Mouse (Mus musculus): ENCODE measurements at regions not wholly inside any gene's neighbourhood (a gene's known extent, or its start where the extent isn't known, plus 50 kb on each side); places are given as distances from the start of the nearest gene placed in this dataset.

DNA sequence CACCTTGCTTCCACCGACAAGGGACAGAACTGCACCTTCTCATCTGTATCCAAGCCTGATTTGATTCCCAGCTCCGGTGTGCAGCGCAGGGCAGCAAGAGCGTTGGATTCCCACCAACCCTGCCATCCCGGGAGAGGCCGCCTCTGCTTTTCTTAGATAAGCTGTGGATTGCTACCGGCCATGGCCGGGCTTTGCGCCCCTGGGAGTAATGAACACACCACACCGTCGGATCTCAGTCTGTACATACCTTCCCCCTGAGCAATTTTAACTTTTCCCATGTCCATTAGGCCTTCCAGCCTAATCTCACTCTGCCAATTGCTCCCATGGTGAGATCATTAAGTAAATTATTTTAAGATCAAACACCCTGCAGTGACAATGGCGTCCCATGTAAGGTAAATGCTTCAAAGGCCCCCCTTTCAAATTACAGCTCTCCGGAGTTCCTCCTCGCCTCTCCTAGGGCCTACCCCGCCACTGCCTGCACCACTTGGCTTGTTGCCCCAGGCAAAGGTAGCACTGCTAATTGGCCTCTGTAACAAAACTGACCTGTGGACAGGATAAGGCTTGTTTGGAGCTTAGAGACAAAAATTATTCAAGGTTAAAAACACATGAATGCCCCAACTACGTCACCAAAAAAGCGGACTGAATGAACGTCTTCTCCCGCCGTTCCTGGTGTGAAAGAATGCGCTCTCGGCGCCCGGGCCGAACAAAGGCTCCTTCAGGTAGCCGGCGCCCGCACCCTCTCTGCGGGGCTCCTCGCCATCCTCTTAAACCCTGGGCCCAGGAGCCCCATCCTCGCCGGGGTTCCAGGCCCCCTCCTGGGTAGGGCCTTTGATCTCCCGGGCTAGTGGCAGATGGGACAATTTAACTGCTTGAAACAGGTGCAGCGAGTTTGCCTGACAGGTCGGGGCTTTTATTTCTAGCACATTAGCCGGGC, 228.5 kb upstream of the Sp4 start:
- peak; percentile 8 to 41 for DNase-seq

DNA sequence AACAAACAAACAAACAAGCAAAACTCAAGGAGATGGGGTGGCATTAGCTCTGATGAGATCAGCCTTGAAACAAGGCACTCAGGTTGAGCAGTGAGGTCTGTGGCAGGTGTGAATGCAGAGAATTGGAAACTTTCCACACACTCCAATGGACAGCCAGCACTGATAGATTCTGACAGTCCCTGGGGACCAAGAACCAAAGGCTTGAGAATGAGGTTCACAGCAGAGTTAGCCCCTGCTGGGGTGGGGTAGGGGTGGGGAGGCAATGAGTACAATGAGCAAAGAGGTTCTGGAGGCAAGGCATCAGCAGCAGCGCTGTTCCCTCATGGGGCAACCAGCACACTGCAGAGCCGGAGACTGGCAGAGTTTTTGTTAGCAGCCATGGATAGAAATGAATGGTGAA, 220.5 kb upstream of the Sp4 start:
- DNase-seq: no peak

DNA sequence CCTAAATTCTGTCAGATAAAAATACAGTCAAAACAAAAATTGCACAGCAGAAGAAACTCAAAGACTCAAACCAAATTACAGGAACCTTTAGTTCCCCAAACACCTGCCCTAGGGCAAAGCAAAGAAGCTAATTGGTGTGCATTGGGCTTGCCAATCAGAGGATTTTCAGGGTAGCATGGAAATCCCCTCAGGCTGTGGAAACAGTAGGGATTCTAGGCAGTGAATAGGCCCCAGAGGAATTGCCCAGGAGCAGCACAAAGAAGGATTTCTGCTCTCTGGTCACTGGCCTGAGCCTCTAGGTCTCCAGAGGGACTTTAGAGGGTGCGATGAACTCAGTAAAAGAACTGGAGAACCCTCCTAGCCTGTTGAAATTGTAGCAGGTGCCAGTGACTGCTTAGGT, 220.1 kb upstream of the Sp4 start:
- DNase-seq: no peak

DNA sequence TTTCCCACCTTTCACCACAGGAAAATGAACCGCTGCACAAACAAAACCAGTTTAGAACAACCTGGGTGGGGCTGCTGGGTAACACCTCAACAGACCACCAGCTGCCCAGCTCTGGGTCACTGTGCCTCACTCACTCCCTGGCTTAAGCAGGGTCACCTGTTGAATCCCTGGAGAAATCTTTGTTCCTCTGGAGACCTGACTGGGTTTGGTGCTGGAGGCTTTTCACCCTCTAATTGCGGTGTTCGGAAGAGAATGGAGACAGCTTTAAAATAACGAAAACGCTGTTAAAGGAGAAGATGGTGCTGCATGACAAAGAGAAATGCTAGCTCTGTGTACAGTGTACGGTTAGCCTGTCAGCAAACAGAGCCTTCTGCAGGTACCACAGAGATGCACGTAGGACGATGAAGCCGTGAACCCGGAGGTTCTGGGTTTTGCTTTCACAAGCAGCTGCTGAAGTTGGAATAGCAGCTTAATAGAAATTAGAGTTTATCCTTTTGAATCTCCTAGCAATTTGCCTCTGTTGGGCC, 218.6 kb upstream of the Sp4 start:
- DNase-seq: no peak

DNA sequence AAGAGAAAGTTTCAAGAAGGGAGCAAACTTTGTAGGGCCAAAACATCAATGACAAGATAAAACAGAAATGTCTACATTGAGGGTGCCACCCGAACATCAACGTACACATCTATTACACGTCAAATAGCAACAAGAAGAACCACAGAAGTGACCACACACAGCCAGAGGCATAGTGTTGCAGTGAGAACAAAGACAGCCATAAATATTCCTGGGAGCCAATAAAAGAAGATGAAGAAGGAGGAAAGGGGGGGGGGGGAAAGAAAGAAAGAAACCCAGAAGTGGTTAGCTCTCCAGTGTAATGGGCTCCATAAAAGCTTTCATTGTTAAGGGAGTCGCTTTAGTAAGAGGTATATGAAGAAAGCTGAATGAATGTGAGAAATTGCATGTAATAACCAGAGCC, 209.7 kb upstream of the Sp4 start:
- no peak for DNase-seq

DNA sequence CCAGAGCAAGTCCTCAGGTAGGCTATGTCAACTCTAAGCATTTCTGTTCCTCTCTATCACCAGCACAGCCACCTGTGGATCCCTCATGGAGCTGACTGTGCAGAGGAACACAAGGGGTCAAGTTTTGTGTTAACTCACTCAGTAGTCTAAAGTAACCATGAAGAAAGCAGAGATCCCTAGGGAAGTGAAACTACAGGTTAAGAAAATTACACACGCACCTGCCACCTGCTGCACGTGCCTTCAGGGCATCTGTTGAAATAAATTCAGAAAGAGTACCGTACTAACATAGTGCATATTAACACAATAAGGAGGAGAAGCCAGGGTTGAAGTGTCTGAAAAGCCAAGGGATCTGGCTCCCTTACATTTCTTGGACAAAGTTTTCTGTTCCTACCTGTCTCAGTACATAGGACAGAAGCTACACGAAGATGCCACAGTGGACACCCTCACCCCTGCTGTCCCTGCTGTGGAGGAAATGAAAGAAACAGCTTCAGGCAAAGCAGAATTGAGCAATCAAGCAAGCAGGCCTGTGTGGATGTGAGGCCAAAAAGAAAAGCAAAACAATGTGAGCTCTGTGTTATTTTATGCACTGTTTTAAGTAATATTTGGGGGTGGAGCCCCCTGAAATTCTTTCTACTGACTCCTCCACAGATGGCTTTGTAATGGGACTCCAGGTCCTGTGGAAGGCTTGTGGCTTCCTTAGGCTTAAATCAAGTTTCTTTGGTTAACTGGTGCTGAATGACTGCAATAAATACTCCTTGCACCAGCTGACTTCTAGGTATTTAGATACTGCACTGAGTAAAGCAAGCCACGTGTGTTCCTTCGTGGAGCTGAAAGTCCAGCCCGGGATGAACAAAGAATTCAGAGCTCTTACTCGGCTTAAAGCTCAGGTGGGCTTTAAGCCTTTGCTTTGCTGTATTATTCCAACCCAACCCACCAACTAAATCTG, 208.0 kb upstream of the Sp4 start:
- no peak for DNase-seq

DNA sequence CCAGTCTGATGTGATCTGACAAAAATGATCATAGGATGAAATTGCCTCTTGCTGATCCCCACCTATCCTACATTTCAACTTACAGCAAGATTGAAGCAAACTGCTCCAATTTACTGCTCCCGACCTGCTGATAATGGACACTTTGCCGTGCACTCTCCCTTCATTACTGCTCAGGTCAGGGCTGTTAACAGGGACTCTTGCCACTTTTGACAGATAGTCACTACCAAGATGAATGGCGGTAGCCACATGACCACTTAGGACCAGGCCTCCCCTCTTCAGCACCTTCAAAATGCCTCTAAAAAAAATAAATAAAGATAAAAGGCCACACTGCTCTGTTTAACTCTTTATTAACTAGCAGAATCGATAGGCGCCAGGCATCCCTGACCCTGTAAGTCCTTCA, 199.2 kb upstream of the Sp4 start:
- no peak for DNase-seq

DNA sequence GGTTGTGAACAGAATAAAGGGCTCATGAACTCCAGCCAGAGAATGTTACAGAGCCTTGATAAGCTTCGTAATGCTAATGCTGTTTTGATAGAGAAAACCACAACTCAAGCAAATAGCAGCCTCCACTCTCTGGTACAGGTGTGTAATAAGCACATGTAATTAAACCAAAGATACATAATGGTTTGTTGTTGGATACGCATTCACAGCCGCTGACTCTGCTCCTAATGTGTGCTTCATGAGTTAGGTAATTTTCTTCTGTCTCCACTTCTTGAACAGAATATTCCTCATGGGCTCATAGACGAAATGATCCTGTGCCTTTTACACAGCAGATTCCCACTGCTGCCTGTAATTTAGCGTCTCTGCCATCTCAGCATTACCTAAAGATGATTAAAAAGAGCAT, 186.8 kb upstream of the Sp4 start:
- no peak for DNase-seq

DNA sequence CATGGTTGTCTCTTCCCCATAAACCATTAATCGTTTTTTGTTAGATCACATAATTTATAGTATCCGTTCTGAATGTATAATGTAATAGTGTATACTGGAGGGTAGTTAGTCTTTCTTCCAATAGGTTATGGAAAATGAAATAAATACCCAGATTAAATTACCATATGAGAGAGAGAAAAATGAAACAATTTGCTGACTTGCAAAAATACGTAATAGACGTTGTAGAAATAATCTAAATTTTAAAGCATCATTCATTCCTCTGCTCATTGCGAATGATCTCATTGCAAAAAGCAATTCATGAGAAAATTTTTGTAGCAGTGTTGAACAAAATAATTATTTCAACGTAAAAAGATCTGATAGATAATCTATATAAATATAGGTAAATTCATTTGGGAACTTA, 185.2 kb upstream of the Sp4 start:
- DNase-seq: no peak

DNA sequence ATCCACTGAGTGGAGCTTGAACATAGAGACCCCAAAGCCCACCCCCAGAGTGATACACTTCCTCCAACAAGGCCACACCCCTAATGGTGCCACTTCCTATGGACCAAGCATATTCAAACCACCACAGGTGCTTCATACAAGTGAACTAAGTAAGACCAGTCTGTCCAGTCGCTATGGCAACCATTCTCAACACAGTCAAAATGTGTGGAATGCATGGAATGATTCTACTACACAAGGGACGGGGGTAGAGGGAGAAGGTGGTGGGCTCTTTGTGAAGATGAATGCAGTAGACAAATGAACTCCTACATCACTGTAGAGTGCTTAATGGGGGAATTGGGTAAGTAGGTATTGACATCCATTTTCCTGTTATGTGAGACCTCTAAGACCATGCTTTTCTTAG, 180.1 kb upstream of the Sp4 start:
- DNase-seq: no peak

DNA sequence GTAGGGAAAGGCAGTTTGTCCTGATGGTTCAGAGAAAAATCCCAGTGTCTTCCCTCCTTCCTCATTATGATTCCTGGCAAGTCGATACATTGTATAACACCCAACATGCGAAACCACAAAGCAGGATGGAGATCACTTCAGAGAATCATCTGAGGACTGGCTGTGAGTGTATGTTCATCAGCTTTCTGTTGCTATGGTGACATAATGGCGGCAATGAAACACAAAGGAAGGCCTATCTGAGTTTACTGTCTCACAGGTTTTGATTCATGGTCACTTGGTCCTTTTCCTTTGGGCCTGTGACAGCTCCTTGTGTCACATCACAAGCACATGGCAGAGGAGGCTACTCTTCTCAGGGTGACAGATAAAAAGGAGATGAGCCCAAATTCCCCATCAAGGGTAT, 173.5 kb upstream of the Sp4 start:
- no peak for DNase-seq

DNA sequence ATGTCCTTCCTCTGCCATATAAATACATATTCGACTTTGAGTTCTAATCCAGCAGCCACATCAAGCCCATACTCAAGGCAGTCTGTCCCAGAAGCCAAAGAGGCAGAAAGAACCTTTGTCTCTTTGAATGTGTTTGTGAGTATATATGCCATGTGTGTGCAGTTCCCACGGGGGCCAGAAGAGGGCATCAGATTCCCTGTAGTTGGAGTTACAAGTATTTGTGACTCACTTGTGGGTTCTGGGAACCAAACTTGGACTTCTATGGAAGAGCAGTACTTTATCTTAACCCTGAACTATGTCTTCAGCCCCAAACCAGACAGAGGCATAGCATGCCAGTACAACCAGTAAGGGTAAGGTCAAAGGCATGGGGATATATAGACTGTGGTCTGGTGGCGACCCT, 165.6 kb upstream of the Sp4 start:
- no peak for DNase-seq

DNA sequence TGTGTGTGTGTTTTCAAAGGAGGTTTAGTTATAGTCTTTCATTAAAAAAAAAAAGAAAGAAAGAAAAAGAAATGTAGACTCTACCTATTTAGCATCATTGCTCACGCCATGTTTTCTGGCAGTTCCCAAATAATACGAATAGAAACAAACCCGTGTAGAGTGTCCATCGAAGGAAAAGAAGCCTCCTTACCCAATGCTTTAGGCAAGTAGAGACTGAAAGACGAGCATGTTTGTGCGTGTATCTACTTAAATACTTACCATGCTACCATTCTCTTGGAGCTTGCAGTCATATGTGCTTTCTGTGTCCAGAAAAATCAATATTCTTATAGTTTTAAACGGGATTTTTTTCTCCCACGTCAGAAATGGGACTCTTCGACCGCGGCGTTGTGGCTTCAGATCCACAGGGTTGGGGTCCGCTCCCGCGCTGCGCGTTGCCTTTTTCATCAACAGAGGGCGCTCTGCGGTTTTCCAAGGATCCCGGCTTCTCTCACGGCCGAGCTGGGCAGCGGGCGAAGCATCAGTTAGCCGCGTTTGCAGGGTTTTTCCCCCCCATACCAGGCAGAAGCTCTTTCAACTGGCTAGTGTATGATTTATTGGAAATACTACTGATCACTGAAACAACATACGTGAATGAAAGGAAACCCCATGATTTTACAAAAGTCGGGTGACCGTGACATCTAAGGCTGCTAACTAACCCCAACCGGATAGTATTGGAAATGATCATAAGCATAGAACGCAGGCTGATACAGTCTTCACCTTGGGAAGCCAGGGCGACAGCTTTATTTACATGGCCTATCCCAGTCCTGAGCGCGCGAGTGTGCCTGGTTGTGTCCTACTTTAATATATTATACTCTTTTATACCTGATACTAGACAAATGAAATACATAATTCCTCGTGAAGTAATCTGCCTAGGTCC, 156.5 kb upstream of the Sp4 start:
- peak; percentile 12 to 74 for DNase-seq

DNA sequence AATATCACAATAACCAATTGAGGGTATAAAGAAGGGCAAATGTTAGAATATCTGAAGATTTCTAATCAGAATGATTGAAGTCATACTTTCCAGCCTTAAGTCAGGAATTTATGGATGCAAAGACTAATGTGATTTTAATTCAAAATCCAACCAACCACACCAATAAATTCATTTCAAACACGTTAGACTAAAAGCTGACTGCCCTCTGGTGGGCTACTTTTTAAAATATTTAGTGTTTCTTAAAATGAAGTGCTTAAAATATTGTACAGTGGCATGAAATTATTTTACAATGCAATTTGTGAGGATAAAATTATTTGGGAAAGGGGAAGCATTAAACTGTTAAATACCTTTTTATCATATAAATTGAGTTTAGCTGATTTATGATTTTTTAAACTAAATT, 154.4 kb upstream of the Sp4 start:
- DNase-seq: peak in 1 of 2 experiments; percentile 8

DNA sequence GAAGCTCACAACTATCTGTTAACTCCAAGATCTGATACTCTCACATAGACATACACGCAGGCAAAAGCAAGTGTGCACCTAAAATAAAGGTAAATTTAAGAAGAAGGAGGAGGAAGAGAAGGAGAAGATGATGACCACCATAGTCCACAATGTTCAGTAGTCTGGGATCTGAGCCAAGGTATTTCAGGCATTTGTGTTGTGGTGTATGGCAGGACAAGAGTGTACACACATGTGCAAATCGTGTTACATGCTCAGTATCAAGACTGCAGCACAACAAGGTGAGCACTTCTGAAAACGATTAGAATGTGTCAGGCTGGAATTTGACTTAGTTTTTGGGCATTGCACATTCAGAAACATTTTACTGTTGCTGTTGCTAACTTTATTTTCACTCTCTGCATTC, 138.4 kb upstream of the Sp4 start:
- DNase-seq: no peak

DNA sequence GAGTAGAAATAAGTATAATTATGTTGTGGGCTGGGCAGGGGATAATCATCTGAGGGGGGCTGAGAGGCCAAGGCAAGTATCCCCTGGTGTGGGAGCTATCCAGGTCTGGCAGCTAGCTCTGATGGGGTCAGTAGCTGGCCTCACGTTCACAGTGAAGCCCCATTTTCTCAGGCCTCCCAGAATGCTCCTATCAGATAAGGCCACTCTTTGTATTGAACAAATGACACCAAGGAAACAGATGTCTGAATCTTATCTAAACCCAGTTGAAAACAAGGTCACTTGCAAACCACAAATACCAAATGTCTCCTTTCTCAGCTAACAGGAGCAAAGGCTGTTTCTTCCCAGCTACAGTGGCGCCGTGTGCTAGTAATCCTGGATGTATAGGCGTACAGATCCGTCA, 137.6 kb upstream of the Sp4 start:
- no peak for DNase-seq

DNA sequence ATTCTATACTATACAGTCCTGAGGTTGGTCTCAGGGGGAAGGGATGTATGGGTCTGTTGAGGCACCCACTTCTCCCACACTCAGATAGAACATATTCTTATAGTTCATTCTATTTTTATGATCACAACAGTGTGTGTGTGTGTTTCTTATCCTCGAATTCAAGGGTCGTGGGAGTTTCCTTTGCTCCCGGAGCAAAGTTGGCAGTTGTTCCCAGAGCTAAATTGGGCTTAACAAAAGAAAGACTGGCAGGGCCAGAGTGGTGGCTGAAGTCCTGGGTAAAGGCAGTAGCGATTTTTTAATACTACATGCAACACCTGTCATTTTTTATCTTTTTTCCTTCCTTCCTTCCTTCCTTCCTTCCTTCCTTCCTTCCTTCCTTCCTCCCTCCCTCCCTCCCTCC, 131.5 kb upstream of the Sp4 start:
- DNase-seq: no peak

DNA sequence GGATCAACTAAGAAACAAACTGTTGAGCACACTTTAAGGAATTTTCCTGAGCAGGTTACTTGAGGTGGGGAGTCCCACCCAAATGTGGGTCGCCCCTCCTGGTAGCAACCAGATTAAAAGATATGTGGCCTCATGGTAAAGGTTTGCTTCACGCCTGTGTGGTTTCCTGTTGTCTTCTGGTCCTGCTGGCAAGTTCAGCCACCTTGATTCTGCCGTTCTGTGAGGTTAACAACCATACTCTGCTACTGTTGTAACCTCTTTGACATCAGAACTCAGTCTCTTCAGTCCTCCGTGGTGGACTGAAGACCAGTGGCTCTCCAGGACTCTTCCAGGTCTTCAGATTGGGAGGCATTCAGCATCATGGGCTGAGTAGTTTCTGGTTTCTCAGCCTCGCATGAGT, 127.1 kb upstream of the Sp4 start:
- DNase-seq: no peak

DNA sequence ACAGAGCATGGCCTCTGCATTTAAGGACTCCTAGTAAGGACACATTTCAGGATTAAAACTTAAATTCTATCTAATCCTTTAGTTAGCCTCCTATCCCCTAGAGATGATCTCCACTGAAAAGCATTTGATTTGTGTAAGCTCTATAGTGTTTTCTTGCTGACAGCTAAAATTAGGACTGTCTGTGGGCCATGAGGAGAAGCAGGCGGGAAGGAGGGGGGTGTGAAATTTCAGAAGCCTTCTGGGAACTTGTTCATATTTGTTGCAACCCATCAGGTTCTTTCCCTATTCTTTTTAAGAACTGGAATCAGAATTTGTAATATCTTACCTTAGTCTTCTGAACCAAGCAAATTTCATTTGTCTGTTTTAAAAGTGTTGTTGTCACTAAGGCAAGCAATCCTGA, 114.7 kb upstream of the Sp4 start:
- DNase-seq: no peak

DNA sequence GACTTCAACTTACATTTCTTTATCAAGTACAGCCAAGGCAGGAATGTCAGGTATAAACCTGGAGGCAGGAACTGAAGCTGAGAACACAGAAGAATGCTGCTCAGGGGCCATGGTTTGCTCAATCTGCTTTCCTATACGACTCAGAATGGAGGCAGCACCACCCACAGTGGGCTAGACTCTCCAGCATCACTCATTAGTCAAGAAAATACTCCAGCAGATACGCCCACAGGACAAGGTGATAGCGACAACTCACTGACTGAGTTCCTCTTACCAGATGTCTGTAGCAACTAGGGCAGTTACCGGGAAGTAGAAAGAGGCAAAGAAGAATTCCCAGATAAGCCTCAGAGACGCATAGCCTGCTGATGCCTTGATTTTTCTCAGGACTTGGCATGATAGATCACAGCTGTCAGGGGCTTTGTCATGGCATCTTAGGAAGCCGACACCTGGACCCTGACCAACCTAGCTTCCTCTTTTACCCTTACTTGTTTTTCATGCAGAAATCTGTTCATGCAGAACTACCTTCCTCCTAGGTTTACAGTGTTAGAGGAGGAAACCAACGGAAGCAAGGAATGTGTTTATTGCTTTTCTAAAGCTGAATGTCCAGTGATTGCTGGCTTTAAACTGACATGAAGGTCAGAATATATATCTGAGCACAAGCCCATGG, 110.7 kb upstream of the Sp4 start:
- no peak for DNase-seq

DNA sequence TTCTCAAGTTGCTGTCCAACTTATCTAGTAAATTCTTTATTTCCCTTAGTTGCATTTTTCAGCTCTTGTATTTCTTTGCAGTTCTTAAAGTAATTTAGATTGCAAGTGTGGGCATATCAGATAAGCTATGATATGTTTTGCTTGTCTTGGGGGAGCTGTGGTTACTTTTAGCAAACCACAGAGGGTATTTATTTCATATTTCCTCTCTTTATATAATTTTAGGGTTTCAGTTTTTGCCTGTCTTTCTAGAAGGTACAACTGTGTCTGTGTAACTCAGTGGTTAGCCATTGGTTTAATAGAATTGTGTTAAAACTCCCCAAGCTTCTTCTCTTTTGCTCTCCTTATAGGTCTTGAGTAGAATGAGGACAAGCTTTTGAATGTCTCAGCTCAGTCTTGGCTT, 109.7 kb upstream of the Sp4 start:
- no peak for DNase-seq

DNA sequence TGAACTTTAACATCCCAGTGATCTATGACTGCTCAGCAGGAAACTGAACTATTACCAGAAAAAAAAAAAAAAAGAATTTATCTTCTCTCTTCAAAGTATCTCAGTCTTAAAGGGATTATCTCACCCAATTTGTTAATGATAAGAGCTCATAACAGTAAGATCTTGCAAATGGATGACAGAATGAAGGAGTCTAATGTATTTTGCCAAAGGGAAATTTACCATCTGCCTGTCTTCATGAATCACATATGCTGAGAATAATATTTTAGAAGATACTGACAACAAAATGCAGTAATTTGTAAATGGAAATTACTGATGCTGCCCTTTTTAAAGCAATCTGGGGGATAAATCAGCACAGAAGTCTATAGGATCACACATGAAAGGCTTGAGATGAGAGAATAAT, 103.9 kb upstream of the Sp4 start:
- no peak for DNase-seq
